Mouse (Mus musculus) liver (tissue): Measurements from ENCODE around the gene Mef2c.

Experiments
- DNase-seq: peaks from one replicate; pipeline ENCODE4 v3.0.0-alpha.2; 2020; ENCODE audit warnings: mixed read lengths

Mef2c gene

DNA sequence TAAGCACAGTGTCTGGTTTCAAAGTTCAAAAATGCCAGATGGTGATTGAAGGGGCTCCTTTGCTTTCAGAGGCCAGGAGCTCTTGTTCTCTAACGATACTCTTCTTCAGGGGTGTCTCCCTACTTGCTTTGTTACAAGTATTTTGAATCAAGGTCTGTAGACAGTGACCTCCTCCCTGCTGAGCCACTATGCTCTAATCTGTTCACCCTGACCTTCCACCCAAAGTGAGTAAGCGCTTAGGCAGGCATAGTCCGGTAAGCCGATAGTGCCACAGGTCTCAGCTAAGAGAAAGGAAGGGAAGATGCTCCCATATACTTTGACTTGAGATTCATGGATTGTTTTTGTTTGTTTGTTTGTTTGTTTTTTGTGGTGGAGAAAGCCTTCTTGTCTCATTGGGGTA is 69.5 kb downstream of the Mef2c start:
- DNase-seq = no peak

DNA sequence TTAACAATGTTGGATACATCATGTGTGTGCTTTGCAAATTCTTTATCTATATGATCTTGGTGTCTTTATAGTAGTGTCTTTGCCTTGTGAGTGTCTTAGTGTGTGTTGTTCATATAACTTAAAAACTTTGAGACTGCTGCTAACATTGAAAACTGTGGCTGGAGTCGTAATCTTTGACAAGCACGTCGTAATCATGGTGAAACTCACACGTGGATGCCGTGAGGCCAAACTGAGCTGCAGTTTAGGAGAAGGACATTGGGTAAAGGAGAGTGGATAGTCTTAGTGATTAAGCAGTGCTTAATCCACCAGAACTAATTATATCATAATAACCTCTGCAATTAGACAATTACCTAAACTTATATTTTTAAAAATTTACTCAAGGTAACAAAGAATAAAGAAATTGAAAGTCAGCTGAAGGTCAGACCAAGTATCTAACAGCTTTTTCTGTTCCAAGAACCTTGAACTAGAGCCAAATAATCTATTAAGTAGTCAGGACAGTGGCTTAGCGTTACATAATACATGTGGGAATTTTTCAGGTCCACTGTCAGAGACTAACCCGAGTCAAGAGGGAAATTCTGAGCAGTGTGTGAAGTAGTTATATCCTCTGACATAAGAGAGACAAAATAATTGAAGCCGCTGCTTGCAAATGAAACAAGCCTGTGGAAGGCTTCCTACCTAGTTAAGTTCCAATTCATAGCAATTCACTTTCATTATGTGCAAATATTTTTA is 70.2 kb downstream of the Mef2c start:
- DNase-seq = no peak

DNA sequence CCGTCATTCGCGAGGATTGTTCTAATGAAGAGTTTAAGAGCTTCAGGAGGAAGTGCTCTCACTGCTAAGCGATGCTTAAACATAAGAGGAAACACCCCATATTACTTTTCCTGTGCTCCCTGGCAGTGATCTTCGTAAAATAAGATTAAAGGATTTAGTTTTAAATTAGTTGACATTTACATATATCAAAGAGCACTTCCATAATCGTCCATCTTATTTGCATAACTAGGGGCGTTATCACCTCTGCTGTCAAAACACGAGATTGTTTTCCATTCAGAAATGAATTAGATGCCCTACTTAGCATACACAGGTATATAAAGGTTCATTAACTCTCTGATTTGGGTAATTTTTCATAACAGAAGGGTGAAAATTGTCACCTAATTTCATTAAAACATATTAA is 71.0 kb downstream of the Mef2c start:
- DNase-seq = no peak

DNA sequence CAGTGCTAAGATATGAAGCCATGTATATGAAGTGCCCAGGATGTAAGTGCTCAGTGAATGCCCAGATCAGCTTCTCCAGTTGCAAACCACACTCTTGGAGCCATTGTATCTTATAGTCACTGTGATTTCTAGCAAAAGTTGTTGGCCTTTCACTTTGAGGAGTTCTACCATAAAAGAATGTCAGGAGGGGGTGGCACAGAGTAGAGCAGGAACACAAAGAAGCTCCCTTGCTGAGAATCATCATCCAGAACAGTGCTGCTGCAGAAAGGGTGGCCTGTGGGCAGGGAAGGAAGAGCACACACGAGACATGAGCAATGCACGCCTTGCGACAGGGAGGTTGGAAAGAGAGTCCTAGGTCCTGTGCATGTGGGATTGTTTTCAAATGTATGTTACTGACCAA is 75.6 kb downstream of the Mef2c start:
- no peak for DNase-seq

DNA sequence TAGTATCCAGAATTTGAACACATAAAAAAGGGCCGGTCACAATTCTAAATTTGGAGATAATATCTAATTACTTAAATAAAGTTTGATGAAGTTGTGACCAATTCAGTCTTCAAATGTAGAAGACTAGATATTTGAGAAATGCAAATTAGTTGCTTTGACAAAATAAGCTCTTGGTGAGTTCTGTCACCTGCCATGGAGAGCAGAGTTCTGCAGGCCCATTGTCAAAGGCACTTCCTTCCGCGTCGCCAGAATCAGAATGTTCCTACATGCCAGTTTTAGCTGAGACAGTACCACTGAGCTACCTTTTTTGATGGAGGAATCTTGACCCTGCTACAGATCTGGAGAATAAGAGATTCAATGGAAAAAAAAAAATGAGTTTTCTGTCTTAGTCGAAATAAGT is 77.0 kb downstream of the Mef2c start:
- no peak for DNase-seq

DNA sequence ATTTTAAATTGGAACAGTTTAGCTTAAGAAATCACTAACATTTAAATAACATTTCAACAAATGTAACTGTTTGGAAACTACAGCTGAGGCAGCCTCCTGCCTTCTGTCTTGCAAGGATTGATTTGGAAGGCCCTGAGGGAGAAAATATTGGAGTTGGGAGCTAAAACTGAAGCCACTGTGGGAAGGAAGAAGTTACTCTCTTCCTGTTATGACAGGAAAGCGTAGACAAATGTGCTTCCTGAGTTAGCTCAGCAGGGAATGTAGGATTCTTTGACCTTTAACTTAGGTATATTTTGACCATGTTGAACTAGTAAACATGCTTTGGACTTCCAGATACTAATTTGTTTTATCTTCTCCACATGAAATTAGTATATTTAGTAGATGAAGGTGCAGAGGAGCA is 78.7 kb downstream of the Mef2c start:
- DNase-seq = no peak

DNA sequence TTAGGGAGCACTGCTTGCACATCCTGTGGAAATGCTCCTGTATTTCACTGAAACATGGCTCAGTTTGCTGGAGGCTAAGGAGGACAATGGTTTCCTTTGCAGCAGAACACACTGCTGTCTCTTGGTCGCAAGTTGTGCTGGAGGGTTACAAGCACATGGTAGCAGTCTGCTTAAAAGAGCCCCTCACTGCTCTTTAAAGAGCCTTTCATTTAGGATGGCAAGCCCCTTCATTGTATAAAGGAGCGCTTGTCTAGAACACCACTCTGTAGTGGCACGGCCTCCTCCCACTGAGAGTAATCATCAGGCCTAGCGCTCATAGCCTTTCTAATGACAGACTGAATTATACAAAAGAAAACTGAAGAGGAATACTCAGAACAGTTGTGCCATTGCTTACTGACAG is 80.0 kb downstream of the Mef2c start:
- no peak for DNase-seq

DNA sequence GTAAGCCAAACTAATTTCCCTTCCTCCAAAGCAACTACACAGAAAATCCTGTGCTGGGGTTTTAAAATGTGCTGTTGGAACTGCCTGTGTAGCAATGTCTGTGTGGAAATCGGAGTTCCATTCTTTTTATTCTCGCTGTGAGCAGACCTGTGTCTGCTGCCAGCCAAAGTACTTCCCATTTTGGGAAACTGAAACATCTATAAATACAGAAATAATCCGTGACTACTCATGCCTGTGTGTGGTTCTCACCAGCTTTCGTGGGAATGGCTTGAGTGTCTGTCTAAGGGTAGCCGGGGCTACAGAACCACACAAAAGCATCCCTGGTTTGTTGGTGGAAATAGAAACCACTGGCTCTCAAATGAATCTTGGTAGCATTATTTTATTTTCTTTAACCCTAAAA is 81.5 kb downstream of the Mef2c start:
- DNase-seq = no peak

DNA sequence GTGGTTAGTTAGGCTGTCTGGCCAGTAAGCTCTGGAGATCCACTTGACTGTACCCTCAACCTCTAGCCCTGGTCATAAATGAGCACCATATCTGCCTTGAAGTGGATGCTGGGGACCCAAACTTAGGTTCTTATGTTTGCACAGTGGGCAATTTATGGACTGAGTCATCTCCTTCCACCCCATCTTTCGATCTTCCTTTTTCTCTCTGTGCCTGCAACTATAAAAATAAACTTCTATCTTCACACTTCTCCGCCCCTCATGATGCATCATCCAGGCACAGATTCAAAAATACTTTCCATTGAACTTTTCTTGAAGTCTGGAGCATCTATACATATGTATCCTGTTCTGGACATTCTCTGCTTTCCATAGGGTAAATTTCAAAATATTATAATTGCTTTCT is 84.4 kb downstream of the Mef2c start:
- no peak for DNase-seq

DNA sequence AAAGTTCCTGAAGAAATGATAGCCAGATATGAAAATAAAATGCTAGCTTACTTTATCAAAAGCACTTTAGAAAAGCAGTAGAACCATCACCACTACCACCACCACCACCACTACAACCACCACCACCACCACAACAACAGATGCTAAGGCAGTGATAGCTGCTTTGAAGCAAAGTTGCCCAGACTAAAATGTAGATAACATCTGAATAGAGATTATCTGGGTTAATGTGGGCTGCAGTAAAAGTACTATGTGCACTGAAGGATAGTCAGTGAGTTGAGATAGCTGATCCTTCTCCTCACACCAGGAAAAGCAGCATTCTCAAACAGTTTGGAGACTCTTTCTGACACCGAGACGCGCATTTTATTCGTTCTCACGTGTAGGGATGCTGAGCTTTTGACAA is 87.1 kb downstream of the Mef2c start:
- no peak for DNase-seq

DNA sequence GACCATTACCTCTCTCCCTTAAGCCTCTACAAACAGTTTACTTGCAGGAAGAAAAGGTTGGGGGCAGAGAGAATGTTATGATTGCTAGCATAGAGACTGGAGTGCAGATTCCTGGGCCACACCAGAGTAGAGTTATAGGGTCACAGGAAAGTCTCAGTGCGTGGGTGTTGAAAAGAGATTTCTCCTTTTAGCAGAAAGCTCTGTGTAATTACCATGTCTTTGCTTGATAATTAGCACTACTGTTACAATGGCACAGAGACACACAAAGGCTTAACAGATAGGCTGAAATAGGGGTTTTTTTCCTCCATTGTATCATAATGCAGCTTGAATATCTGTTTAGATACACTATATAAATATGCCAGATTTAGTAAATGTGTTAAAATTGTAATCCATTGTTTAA is 91.6 kb downstream of the Mef2c start:
- no peak for DNase-seq

DNA sequence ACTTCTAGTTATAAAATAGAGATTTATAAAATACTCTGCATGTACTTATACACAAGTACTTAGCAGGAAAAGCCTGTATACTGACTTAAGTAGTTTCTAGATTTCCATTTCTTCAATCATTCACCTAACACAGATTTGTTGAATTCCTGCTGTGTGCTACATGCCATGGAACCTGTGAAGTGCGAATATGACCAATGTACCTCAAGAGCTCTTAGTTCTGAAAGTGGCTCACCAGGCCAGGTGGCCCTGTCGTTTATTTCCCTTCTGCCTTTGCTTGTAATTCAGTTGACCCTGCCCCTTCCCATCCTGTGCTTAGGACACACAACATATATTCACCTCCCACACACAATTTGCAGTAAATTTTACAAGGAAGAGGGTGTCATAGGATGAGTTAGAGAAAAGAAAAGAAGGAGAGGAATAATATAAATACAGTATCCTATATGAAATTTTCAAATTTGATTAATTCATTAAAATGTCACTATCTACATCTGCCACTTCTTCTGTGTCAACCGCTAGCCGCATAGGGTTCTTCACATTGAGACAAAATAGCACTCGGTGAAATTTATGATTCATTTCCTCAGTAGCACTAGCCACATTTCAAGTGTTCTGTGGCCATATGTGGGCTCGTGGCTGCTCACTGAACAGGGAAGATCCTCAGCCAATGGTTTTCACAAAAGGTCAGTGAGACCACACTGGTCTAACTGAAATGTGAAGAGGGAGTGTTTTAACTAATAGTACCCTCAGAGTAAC is 93.3 kb downstream of the Mef2c start:
- no peak for DNase-seq

DNA sequence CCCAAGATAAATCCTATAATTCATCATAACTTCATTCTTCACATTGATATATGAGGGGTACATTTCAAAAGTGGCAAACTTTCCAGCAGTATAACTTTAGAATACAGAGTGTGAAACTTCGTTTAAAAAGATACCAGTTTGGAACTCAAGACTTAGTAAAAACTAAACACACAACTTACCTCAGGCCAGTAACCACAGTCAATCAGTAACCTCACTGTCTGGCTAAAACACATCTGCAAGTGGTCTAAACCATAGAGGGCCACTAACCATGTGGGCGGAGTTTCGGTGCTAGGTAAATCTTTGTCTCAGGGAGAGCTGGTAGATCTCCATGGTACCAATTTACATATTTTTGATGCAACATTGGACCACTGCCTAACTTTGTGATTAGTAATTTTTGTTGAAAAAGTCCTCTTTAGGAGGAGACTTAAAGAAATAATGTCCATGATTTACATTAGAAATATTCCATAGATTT is 93.9 kb downstream of the Mef2c start:
- no peak for DNase-seq

DNA sequence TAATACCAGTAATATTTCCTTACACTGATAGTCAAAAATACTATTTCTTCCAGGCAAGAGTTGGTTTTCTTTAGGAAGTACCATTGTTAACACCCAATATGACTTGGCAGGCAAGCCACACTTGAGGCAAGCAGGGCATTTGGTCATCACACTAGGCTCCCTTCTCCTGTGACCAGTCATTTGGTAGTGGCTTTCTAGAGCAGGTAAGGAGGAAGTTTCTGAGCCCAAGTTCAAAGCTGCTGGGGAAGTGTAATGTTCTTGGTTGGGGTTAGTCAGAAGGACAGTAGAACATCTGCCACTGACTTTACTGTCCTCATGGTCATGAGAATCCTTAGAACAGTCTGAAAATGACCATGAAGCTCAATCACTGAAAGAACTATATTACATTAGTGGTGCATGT is 96.5 kb downstream of the Mef2c start:
- no peak for DNase-seq

DNA sequence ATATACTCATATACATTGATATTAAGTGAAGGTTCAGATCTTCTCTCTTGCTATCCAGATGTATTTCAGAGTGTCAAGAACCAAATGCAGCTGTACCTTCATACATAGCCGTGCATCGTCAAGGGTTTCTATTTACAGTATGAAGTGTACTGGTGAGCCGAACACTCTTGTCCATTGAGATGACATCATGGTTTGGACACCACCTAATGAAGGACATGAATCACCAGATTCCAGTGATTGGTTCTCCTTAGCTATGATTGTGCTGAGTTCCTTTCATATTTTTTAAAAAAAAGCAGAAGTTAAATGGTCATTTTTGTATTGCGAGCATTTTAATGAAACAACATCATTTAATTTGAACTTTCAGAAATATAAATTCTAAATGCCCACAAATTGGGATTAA is 97.9 kb downstream of the Mef2c start:
- DNase-seq = no peak

DNA sequence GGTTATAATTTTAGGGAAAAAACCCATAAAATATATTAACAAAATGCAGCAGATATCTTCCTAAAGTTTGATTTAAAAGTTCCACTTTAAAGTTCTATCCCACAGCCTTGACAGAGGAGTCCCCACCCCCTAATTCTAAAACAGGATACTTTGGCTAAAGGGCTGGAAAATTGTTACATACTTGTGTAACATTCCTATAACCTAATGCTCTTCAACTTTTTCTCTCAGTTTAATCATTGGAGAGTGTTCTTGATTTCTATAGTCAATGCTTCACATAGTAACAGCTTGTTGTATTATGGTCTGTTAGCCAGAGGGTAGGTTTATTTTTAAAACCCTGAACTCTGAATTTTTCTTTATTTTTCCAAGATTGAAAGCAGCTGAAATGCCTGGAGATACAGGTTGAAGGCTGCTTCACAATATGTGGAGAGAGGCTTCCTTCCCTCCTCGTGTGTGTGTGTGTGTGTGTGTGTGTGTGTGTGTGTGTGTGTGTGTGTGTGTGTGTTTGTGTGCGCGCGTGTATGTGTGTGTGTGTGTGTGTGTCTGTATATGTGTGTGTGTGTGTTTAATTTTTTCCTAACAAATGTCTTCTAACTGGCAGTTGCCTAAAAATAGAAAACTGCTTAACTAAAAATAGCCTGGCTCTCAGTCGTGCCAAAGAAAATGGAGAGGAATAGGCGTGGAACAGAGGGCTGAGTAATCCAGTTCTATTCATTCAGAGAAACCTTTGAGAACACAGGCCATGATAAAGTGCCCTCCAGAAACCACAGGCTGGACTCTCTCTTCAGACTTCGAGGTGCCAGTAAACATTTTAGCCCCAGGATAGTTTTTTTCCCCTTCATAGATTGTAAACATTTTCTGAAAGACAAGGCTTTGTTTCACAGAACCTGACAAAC is 99.8 kb downstream of the Mef2c start:
- DNase-seq = no peak

DNA sequence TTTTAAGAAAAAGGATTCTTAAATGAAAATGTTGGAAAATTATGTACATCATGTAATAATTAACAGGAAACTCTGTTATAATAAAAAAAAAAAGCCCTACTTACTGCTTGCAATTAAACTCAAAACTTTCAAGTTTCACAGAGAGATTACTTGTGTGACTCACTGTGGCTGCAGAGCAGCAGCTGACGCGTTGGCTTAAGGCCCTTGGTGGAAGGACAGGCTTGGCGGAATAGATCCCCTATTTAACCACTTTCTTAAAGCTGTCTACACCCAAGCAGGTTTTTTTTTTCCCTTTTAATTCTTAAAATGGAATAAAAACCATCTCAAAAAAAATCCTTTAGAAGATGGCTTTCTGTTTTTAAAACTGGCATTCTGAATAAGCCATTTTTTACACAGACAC is 100.5 kb downstream of the Mef2c start:
- DNase-seq = no peak

DNA sequence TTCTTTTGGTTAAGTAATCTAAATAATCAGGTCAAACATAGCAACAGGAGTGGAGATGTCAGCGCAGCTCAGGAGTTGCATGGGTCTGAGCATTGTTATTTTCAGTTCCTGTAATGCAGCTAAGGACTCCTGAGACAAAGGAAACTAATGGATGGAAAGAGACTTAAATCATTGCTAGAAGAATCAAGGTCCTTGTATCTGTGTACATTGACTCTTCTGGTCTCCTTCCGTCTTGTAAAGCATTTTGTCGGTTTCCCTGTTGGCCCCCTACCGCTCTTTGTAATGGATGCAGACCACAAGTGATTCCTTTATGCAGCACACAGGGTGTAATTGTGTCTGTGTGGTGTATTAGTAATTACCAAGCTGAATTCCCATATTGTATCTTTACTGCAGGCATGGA is 101.0 kb downstream of the Mef2c start:
- no peak for DNase-seq

DNA sequence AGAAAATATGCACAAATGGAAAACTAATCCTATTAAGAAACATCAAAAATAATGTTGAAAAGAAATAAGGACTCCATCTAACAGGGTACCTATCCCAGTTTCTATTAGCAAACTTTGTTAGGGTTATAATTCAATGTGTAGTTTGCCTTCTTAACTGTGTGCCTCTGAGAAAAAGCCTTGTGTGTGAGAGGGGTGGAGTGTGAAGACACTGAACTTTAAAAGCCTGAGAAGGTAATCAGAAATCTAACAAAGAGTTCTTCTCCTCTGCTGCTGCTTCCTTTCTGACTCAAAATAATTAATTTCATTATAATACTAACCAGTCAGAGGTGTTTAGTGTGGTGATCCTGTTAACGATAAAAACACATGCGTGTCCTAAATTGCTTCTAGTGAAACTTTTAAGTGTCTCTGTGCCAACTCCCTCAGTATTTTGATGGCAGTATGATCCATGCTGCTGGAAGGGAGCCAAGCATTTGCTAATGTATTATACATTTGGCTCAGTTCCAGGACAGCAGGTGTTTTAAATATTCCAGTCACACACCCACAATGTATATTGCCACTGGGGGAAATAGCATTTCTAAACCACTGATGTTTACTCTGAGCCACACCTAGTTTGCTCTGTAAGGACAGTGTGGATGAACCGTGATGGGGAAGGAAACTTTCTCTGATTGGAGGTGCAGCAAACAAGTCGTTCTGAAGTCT is 104.2 kb downstream of the Mef2c start:
- DNase-seq = no peak

DNA sequence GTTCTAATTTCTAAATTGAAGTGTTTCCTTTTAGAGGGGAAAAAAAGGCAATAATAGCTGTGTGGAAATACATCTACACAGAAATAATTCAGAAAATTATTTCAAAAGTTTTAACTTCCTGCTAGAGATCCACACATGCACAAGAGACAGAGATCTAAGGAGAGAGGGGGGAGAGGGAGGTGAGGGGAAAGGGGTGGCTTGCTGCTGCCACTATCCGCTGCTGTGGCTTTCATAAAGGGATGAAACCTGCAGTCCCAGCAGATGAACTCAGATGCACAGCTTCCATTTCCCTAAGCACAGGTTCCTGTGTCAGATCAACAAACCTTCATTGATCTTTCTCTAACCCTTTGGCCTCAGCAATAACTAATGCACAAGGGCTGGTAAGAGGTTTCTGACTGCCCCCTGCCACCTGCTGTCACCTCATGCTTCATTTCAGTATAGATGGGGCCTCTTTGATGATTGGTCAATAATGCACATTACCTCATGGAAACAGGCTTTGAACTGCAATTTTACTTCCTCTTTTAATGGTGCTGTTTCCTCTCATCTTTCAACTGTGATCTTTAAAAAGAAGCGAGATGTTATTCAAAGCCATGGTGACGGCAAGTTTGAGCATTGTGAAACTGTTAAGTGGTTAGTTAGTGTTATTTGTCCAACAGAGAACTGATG is 105.2 kb downstream of the Mef2c start:
- no peak for DNase-seq

DNA sequence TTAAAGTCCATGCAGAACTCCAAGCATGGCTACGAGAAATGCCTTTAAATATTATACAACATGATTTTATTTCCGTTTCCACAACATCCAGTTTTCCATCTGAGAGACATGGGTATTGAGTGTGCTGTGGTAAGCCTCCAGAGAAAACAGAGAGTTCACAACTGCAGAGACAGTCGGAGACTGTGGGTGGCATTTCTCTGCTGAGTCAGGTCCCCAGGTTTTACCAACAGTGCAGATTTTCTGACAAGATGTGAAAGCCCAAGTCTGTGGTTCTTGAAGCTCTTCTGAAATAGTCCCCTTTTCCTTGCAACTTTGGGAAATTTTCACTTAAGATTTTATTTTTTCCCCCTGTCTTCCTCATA is 105.7 kb downstream of the Mef2c start:
- no peak for DNase-seq

DNA sequence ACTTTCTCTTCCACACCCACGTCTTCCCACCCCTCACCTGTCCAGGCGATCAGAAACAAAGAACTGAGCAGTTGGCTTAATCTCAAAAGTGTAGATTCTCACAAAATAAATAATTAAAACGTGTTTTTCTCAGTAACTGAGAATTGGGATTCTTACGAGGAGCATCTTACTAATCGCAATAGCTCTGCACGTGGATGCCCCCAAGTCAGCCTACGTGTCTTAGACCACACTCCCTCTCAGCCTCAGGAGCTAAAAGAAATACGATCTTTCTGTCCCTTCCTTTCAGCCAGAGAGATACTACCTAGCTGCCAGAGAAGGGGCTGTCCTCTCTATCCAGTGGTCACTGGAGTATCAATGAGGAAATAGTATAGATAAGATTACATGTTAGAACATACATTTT is 106.3 kb downstream of the Mef2c start:
- DNase-seq = no peak

DNA sequence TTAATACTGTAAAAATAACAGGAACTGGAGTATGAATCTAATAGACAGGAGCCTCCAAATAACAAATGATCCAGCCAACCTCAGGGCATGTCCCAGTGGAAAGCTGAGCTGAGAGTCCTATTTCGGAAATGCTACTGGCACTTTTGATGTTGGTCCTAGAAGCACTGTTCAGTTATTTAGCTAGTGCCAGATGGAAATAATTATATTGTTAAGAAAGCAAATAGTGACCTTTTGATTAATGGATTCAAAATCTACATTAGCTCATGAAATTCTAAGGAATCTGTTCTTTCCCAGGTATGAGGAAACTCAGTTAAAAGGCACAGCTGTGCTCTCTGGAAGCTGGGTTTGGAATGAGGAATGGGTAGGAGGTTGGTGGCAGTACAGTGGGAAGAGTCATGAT is 108.4 kb downstream of the Mef2c start:
- DNase-seq = no peak
